Mouse (Mus musculus) heart, postnatal 25 days (tissue): ENCODE results near the gene Akap12. TPM values are rescaled to one million over a fixed set of nuclear protein-coding genes. Genes with fewer than 3 reads are reported as not detected.

Experiments used
- DNase-seq: peaks from one replicate; pipeline ENCODE4 v3.0.0; 2022; ENCODE audit warnings: low spot score
- intact Hi-C: fragments of 180-260 bp; cut with DNase I; formaldehyde crosslinking; loops from one replicate; pipeline ENCODE4 v1.15.1; 2025
- total RNA-seq, 2 experiments: library from RNA; stranded (reverse); gene quantifications; 2 replicates each; pipeline ENCODE4 v1.2.3; 2021

Akap12 gene
- total RNA-seq, 2 experiments from 2014 or later, result 23.7 to 25.3 TPM

- DNase-seq, result no peak
- intact Hi-C loops, result no loop called here
Measured at GRCm38 (mm10) chr10:4389036-4389435, 122.9 kb downstream of the Akap12 start.

DNA sequence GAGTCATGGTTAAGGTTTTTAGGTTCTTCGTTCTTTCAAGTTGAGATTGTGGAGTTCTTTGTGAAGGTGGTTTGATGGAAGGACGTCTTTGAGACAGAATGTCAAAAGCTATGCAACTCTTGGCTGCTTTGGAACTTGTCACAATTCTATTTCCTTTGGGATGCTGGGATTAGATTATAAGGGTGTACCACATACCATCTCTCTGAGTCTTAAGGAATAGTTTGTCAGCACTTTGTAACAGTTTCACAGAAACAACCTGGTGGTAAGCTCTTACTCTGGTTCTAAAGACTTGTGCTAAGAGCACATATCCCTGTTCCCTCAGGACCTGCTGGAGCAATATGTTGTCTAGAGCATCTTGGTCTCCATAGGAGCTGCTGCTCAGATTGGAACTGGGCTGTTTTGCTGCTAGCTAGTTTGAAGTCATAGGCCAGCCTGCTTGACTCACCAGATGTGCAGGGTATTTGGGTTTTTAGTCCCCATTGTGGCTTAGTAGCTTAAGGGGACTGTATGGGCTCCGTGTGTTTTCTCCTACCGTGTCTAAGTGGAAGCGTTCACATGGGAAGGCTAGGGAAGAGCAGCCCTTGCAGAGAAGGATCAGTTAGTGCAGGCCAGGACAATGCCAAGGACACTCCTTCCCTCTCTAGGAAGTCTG is 123.4 kb downstream of the Akap12 start:
- DNase-seq, result no peak
- intact Hi-C loops, result loop anchor here (2.0 kb wide), 1 partner anchor 39 kb away; no protein-coding TSS in a partner anchor

GRCm38 (mm10) chr10:4390550-4390949 is 124.4 kb downstream of the Akap12 start:
- no peak for DNase-seq
- intact Hi-C loops, result loop anchor here (2.0 kb wide), 1 partner anchor 38 kb away; no protein-coding TSS in a partner anchor

- no peak for DNase-seq
- intact Hi-C loops, result loop anchor here (2.0 kb wide), 1 partner anchor 38 kb away; no protein-coding TSS in a partner anchor
Measured at GRCm38 (mm10) chr10:4391076-4391475, 124.9 kb downstream of the Akap12 start.

DNA sequence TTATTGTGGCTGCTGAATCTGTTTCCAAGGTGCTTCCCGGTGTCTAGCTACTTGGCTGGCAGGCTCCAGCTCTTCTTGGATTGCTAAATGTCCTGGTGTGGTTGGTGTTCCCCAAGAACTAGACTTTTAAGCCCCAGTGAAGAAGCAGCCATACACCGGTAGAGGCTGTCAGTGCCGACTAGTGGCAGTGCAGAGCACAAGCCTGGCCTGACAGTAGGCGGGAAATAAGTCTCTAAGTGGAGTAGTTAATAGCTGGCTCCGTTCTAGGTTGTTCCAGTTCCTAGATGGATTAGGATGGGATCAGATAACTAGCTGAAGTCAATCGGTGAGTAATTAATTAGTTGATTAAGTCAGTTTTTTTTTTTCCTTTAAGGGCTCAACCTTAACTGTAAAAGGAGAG is 125.7 kb downstream of the Akap12 start:
- DNase-seq, result no peak
- intact Hi-C loops, result loop anchor here (2.0 kb wide), 1 partner anchor 37 kb away; no protein-coding TSS in a partner anchor

GRCm38 (mm10) chr10:4395321-4395720 is 129.1 kb downstream of the Akap12 start:
- no peak for DNase-seq
- intact Hi-C loops, result no loop called here

DNA sequence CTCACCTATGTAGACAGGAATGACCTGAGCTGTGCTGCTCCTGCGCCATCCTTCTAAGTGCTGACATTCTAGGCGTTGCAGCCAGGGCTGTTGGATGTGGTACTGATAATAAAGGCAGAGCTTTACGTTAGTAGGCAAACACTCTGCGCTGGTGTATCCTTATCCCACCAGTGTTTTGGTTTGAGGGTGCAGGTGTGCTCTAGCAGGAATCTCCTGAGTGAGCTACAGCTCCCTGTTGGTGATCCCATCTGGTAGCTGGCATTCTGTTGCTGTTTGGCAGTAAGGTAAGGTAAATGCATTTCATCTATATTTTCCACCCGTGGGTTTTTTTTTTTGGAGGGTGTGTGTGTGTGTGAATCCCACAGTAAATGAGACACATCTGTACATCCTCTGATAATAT is 131.9 kb downstream of the Akap12 start:
- intact Hi-C loops, result no loop called here
- DNase-seq, result no peak

- intact Hi-C loops, result loop anchor here (10.0 kb wide), 1 partner anchor 760 kb away; no protein-coding TSS in a partner anchor
Measured at GRCm38 (mm10) chr10:4404895-4405491, 138.8 kb downstream of the Akap12 start.

DNA sequence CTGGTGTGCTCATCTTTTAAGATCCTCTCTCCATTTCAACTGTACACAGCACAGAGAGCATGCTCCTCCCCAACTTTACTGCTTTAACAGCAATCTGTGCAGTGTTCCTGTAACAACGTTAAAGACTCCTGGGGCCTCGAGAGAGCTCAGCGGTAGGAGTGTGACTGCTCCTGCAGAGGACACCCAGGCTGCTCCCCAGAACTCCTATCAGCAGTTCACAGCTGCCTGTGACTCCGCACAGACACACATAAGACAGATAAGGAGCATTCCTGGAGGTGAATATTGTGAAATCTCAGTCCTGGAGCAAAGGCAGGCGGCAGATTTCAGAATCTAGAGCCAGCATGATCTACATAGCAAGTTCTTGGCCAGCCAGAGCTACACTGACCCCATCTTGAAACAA is 139.3 kb downstream of the Akap12 start:
- intact Hi-C loops, result loop anchor here (10.0 kb wide), 1 partner anchor 759 kb away; no protein-coding TSS in a partner anchor
- no peak for DNase-seq

More at GRCm38 (mm10) chr10:4404895-4405491, 138.8 kb downstream of the Akap12 start:
- DNase-seq, result no peak

DNA sequence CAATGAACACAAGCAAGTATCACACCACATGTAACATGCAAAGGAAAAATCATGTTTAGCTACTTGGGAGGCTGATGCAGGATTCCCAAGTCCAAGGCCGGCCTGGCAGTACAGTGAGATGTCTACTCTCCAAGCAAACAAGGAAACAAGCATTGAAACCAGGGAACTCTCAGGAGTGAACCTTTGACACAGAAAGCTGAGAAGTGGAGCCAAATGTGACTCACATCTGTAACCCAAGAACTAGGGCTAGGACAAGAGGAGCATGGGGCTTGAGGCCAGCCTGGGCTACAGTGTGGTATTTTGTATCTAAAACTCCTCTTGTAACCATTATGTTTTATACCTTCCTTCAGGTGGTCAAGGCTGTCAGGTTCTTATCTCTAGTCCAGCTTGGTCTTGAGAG is 141.0 kb downstream of the Akap12 start:
- DNase-seq, result no peak
- intact Hi-C loops, result loop anchor here (10.0 kb wide), 1 partner anchor 758 kb away; no protein-coding TSS in a partner anchor

Other genes starting within 250 kb of the Akap12 start
- gene Zbtb2, start 121.7 kb downstream of the Akap12 start, total RNA-seq, result 1 to 10 TPM; 6.0 to 6.3 TPM
- 10 to 100 TPM; 52.3 to 58.5 TPM for gene Rmnd1, start 166.0 kb downstream of the Akap12 start, total RNA-seq
- gene Armt1, start 166.1 kb downstream of the Akap12 start, total RNA-seq, result 1 to 10 TPM; 7.1 to 8.5 TPM
- gene Ccdc170, start 216.1 kb downstream of the Akap12 start, total RNA-seq, result under 1 TPM; 0.20 to 0.21 TPM